Mouse (Mus musculus) C2C12 (cell line): ENCODE results near the gene Dnah6.

ENCODE experiments used
- CEBPB ChIP-seq: IDR thresholded peaks from one replicate; pipeline ENCODE4 v1.6.1; 2011; ENCODE audit warnings: low read depth, mild to moderate bottlenecking, control low read depth, moderate library complexity
- CTCF ChIP-seq: IDR thresholded peaks from one replicate; pipeline ENCODE4 v1.5.1; 2011; ENCODE audit not compliant: control insufficient read depth, insufficient read depth, insufficient read length
- FOSL1 ChIP-seq: IDR thresholded peaks from one replicate; pipeline ENCODE4 v1.8.0; 2011; ENCODE audit warnings: mild to moderate bottlenecking, low read length; ENCODE audit not compliant: poor library complexity, insufficient read depth, severe bottlenecking
- MAX ChIP-seq: IDR thresholded peaks from one replicate; pipeline ENCODE4 v1.6.1; 2011; ENCODE audit warnings: mild to moderate bottlenecking, control low read depth
- MYOD1 ChIP-seq: IDR thresholded peaks from one replicate; pipeline ENCODE4 v1.6.1; 2011; ENCODE audit warnings: low read depth; ENCODE audit not compliant: control insufficient read depth, insufficient read length
- MYOG ChIP-seq: IDR thresholded peaks from one replicate; pipeline ENCODE4 v1.6.1; 2011; ENCODE audit not compliant: control insufficient read depth, insufficient read length; ENCODE audit errors: extremely low read depth
- USF1 ChIP-seq: IDR thresholded peaks from one replicate; pipeline ENCODE4 v1.6.1; 2011; ENCODE audit warnings: low read depth, mild to moderate bottlenecking, control low read depth, moderate library complexity

GRCm38 (mm10) chr6:73249049-73249422 lies 27.6 kb upstream of the Dnah6 start:
- TF ChIP-seq MYOD1 (no peak), MYOG (no peak), CTCF (no peak), USF1 (no peak), CEBPB (no peak), FOSL1 (no peak), MAX (no peak)
